Mouse (Mus musculus): ENCODE results near the gene Dynlrb1. TPM values are rescaled to one million over a fixed set of nuclear protein-coding genes. Genes with fewer than 3 reads are reported as not detected.

Gene Dynlrb1
- 910 and 959 TPM in 2 replicates for polyA plus RNA-seq (2012; rRNA removed)

GRCm38 (mm10) chr2:155236362-155236992 is at the start of gene Dynlrb1:
Gene Dynlrb1 (plus strand): TSS chr2:155236533.

GRCm38 (mm10) chr2:155276195-155276594 is 39.9 kb downstream of the Dynlrb1 start, which contains the start of gene Map1lc3a:
Gene Map1lc3a (plus strand): TSS chr2:155276297.

Other genes with a start within 250 kb of the Dynlrb1 start
- 0.08 and 0.12 TPM in 2 replicates for gene Gm14226, start 218.3 kb upstream of the Dynlrb1 start, polyA plus RNA-seq (2012; rRNA removed)
- gene Ahcy, start 162.0 kb upstream of the Dynlrb1 start, polyA plus RNA-seq (2012; rRNA removed) = 58.8 and 60.9 TPM in 2 replicates
- 18.1 and 19.8 TPM in 2 replicates for gene Itch, start 103.0 kb upstream of the Dynlrb1 start, polyA plus RNA-seq (2012; rRNA removed)
- gene Map1lc3a, start 39.8 kb downstream of the Dynlrb1 start, polyA plus RNA-seq (2012; rRNA removed) = 365 and 374 TPM in 2 replicates
- 60.8 and 61.6 TPM in 2 replicates for gene Pigu, start 120.9 kb downstream of the Dynlrb1 start, polyA plus RNA-seq (2012; rRNA removed)
- gene Trp53inp2, start 144.5 kb downstream of the Dynlrb1 start, polyA plus RNA-seq (2012; rRNA removed) = 89.8 and 90.7 TPM in 2 replicates
- gene Ncoa6, start 237.4 kb downstream of the Dynlrb1 start, polyA plus RNA-seq (2012; rRNA removed) = 53.6 and 53.9 TPM in 2 replicates